In genomic region chr2:19607852-19608251, GRCm38 (mm10) we compare ENCODE assay signal across 20 mouse cellular contexts. TPM values are rescaled to one million over a fixed set of nuclear protein-coding genes. Genes with fewer than 3 reads are reported as not detected.
"Had no signal": no experiment of that assay in that cellular context is flagged by ENCODE, and none has a peak within 500 bp of the region (broad histone marks: within the 10 kb centered on the region; RNA-seq: fewer than 3 reads in every experiment).

No protein-coding gene starts in this region.

- H3K4me1 ChIP-seq: limb, embryonic 10.5 days; liver, embryonic 15.5 days; neural tube, embryonic 12.5 days had no signal

- H3K27me3 ChIP-seq: liver, embryonic 15.5 days; neural tube, embryonic 12.5 days had no signal

- DNase-seq: kidney, postnatal 25 days; lung, adult 2 months; lung, postnatal 36 days; midbrain, embryonic 14.5 days; spleen, adult 18-20 months; thymus, adult 18-20 months; thymus, postnatal 14 days had no signal

- H3K27ac ChIP-seq: limb, embryonic 10.5 days; liver, embryonic 15.5 days; neural tube, embryonic 12.5 days had no signal

- H3K4me3 ChIP-seq: limb, embryonic 10.5 days; liver, embryonic 15.5 days; neural tube, embryonic 12.5 days had no signal

- ATAC-seq: lung, postnatal 0 days had no signal

- H3K4me2 ChIP-seq: liver, embryonic 11.5 days; liver, embryonic 15.5 days; neural tube, embryonic 12.5 days had no signal

- H3K36me3 ChIP-seq: limb, embryonic 10.5 days; liver, embryonic 15.5 days; neural tube, embryonic 12.5 days had no signal

- H3K9ac ChIP-seq: liver, embryonic 15.5 days; neural tube, embryonic 12.5 days had no signal

- H3K9me3 ChIP-seq: limb, embryonic 10.5 days; liver, embryonic 15.5 days; neural tube, embryonic 12.5 days had no signal

RNA-seq across cellular contexts. Expression of gene 4921504E06Rik, which starts 54.1 kb away (rescaled TPM):
- total RNA-seq: layer of hippocampus, postnatal 10 days; left cerebral cortex, postnatal 10 days; megakaryocyte progenitor cell, adult 5-6 weeks; monocyte, adult 5-6 weeks; neutrophil, adult 5-6 weeks had no signal
- polyA plus RNA-seq: kidney, embryonic 16.5 days; limb, embryonic 10.5 days; limb, embryonic 14.5 days; liver, embryonic 11.5 days; liver, embryonic 15.5 days; lung, adult 2 months; neural tube, embryonic 12.5 days; stomach, embryonic 14.5 days had no signal
